Mouse (Mus musculus): ENCODE results near the gene Nup214. TPM values are rescaled to one million over a fixed set of nuclear protein-coding genes. Genes with fewer than 3 reads are reported as not detected.

Gene Nup214
- total RNA-seq, 1 experiment = 74.3 TPM

- Histone ChIP-seq H3K9me3 (ENCODE audit: control insufficient read depth, insufficient read depth, low read depth, low read length) (no peaks in the 10 kb centered on the region), H3K4me3 (ENCODE audit: insufficient read depth in 1 of 2, low read depth in 1 of 2, low read length in 2 of 2, poor library complexity in 1 of 2, severe bottlenecking in 1 of 2) (no peak overlapping the region), H3K27ac (ENCODE audit: insufficient read depth, low read depth, low read length, poor library complexity, severe bottlenecking) (no peak overlapping the region), H3K9ac (ENCODE audit: insufficient read depth, low read depth, low read length, poor library complexity, severe bottlenecking) (no peak overlapping the region), H3K4me1 (ENCODE audit: control insufficient read depth in 2 of 2, insufficient read depth in 2 of 2, low read length in 2 of 2, poor library complexity in 1 of 2) (peaks cover 4 to 29% of the 10 kb centered on the region in 2 experiments; a peak in 2 of 4 replicates), H3K36me3 (ENCODE audit: control insufficient read depth, insufficient read depth, low read length, poor library complexity, severe bottlenecking) (peaks cover 2% of the 10 kb centered on the region; the same call in 1 of the 2 replicates)
- no peak for DNase-seq (ENCODE audit: low read depth, low spot score)
- TF ChIP-seq HCFC1 (IDR thresholded peaks at IDR 0.05; ENCODE audit: borderline replicate concordance, insufficient read depth, low read length) (no peak), CHD2 (IDR thresholded peaks at IDR 0.05; ENCODE audit: low read depth, low read length) (no peak), MAFK (IDR thresholded peaks at IDR 0.05; ENCODE audit: insufficient read depth, low read depth, low read length) (no peak), ZNF384 (IDR thresholded peaks at IDR 0.05; ENCODE audit: low read depth, low read length) (no peak), ZC3H11A (IDR thresholded peaks at IDR 0.05; ENCODE audit: borderline replicate concordance, low read depth, low read length) (no peak)
- in situ Hi-C loops (cut with MboI; ENCODE audit: low sequenced_read_pairs in 2 of 2, unreplicated experiment in 2 of 2) = no loop called here
These were observed 17.0 kb upstream of the Nup214 start for GRCm38 (mm10) chr2:31957211-31957610.

DNA sequence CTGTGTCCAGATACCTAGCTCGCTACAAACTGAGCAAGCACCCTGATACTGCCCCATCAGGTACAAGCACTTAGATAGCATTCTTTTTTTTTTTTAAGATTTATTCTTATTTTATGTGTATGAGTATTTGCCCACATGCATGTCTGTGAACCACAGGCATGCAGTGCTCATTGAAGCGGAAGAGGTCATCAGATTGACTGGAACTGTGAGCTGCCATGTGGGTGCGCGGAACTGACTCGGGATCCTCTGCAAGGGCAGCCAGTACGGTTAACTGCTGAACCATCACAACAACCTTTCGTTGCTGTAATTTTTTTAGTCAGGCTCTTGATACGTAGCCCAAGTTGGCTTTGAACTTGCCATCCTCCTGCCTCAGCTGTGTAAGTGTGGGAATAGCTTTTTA is 13.2 kb upstream of the Nup214 start:
- no peaks in the 10 kb centered on the region for H3K36me3 ChIP-seq (ENCODE audit: control insufficient read depth, insufficient read depth, low read length, poor library complexity, severe bottlenecking)
- H3K9ac ChIP-seq (ENCODE audit: insufficient read depth, low read depth, low read length, poor library complexity, severe bottlenecking) = no peak overlapping the region
- H3K27ac ChIP-seq (ENCODE audit: insufficient read depth, low read depth, low read length, poor library complexity, severe bottlenecking) = no peak overlapping the region
- H3K4me3 ChIP-seq (ENCODE audit: insufficient read depth in 1 of 2, low read depth in 1 of 2, low read length in 2 of 2, poor library complexity in 1 of 2, severe bottlenecking in 1 of 2) = peak overlapping the region in 1 of 2 experiments; percentile 36; a peak in 1 of 4 replicates
- no peaks in the 10 kb centered on the region for H3K9me3 ChIP-seq (ENCODE audit: control insufficient read depth, insufficient read depth, low read depth, low read length)
- TF ChIP-seq HCFC1 (IDR thresholded peaks at IDR 0.05; ENCODE audit: borderline replicate concordance, insufficient read depth, low read length) = no peak
- TF ChIP-seq ZC3H11A (IDR thresholded peaks at IDR 0.05; ENCODE audit: borderline replicate concordance, low read depth, low read length) = no peak
- no peak for TF ChIP-seq ZNF384 (IDR thresholded peaks at IDR 0.05; ENCODE audit: low read depth, low read length)
- no peak for TF ChIP-seq CHD2 (IDR thresholded peaks at IDR 0.05; ENCODE audit: low read depth, low read length)
- no peak for TF ChIP-seq MAFK (IDR thresholded peaks at IDR 0.05; ENCODE audit: insufficient read depth, low read depth, low read length)
- no peak for DNase-seq (ENCODE audit: low read depth, low spot score)
- H3K4me1 ChIP-seq (ENCODE audit: control insufficient read depth in 2 of 2, insufficient read depth in 2 of 2, low read length in 2 of 2, poor library complexity in 1 of 2) = peaks cover 4 to 26% of the 10 kb centered on the region in 2 experiments; a peak in 2 of 4 replicates
- in situ Hi-C loops (cut with MboI; ENCODE audit: low sequenced_read_pairs in 2 of 2, unreplicated experiment in 2 of 2) = no loop called here

DNA sequence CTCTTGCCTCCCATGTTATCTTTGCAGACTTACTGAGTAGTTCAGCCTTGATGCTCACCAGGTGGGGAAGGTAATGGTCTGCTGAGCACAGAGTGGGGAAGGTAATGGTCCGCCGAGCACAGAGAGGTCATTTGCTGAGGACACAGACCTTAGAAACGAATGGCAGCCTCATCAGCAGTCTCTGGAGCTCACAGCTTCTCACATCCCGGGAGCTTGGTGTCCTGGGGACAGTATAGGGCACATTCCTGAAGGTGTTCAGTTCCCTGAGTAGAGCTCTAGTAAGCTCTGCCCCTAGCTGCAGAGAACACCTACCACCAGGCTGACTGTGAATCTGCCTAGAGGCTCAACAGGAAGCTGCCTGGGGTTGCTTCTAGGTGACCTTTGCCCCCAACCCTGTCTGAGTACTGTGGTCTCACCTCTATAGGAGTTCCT is 12.4 kb upstream of the Nup214 start:
- no peak for DNase-seq (ENCODE audit: low read depth, low spot score)
- no peak overlapping the region for H3K4me3 ChIP-seq (ENCODE audit: insufficient read depth in 1 of 2, low read depth in 1 of 2, low read length in 2 of 2, poor library complexity in 1 of 2, severe bottlenecking in 1 of 2)
- peaks cover 4 to 23% of the 10 kb centered on the region in 2 experiments; a peak in 2 of 4 replicates for H3K4me1 ChIP-seq (ENCODE audit: control insufficient read depth in 2 of 2, insufficient read depth in 2 of 2, low read length in 2 of 2, poor library complexity in 1 of 2)
- in situ Hi-C loops (cut with MboI; ENCODE audit: low sequenced_read_pairs in 2 of 2, unreplicated experiment in 2 of 2) = no loop called here
- H3K9me3 ChIP-seq (ENCODE audit: control insufficient read depth, insufficient read depth, low read depth, low read length) = no peaks in the 10 kb centered on the region
- no peak overlapping the region for H3K27ac ChIP-seq (ENCODE audit: insufficient read depth, low read depth, low read length, poor library complexity, severe bottlenecking)
- no peaks in the 10 kb centered on the region for H3K36me3 ChIP-seq (ENCODE audit: control insufficient read depth, insufficient read depth, low read length, poor library complexity, severe bottlenecking)
- H3K9ac ChIP-seq (ENCODE audit: insufficient read depth, low read depth, low read length, poor library complexity, severe bottlenecking) = no peak overlapping the region
- TF ChIP-seq CHD2 (IDR thresholded peaks at IDR 0.05; ENCODE audit: low read depth, low read length) (no peak), HCFC1 (IDR thresholded peaks at IDR 0.05; ENCODE audit: borderline replicate concordance, insufficient read depth, low read length) (no peak), ZNF384 (IDR thresholded peaks at IDR 0.05; ENCODE audit: low read depth, low read length) (no peak), MAFK (IDR thresholded peaks at IDR 0.05; ENCODE audit: insufficient read depth, low read depth, low read length) (no peak), ZC3H11A (IDR thresholded peaks at IDR 0.05; ENCODE audit: borderline replicate concordance, low read depth, low read length) (no peak)

DNA sequence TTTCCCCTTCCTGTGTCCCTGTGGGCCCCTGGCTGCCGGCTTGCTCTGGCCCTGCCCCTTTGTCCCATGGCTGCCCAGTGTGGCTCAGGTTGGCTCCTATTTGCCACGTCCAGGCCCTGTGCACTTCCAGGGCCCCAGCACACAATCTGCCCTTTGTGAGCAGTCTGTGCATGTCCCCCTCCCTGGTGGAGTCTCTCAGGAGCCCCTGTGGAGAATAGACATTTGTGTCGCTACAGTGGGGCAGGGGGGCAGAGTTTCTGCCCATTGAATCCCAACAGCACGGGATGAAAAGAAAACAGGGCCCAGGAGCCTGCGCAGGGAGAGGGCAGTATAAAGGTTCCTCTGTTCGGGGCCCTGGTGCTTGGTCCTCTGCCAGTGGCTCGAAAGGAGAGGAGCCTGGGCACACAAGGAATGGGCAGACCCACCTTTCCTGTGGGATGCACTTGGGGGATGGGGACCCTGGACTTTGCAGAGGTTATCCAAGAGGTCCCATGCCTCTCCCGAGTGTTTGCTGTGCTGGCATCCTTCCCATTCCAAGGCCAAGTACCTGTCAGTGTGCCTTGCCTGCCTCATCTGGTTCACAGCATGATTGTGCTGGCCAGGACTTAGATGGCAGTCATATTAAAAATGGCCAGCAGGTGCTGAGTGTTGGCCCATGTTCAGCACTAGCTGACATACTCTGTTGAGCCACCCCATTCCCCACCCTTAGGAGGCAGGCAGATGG is 11.6 kb upstream of the Nup214 start:
- in situ Hi-C loops (cut with MboI; ENCODE audit: low sequenced_read_pairs in 2 of 2, unreplicated experiment in 2 of 2) = no loop called here
- Histone ChIP-seq H3K9me3 (ENCODE audit: control insufficient read depth, insufficient read depth, low read depth, low read length) (no peaks in the 10 kb centered on the region), H3K36me3 (ENCODE audit: control insufficient read depth, insufficient read depth, low read length, poor library complexity, severe bottlenecking) (no peaks in the 10 kb centered on the region), H3K27ac (ENCODE audit: insufficient read depth, low read depth, low read length, poor library complexity, severe bottlenecking) (no peak overlapping the region), H3K4me1 (ENCODE audit: control insufficient read depth in 2 of 2, insufficient read depth in 2 of 2, low read length in 2 of 2, poor library complexity in 1 of 2) (peaks cover 4 to 19% of the 10 kb centered on the region in 2 experiments; a peak in 2 of 4 replicates), H3K9ac (ENCODE audit: insufficient read depth, low read depth, low read length, poor library complexity, severe bottlenecking) (no peak overlapping the region), H3K4me3 (ENCODE audit: insufficient read depth in 1 of 2, low read depth in 1 of 2, low read length in 2 of 2, poor library complexity in 1 of 2, severe bottlenecking in 1 of 2) (no peak overlapping the region)
- TF ChIP-seq HCFC1 (IDR thresholded peaks at IDR 0.05; ENCODE audit: borderline replicate concordance, insufficient read depth, low read length) = no peak
- TF ChIP-seq ZC3H11A (IDR thresholded peaks at IDR 0.05; ENCODE audit: borderline replicate concordance, low read depth, low read length) = no peak
- no peak for TF ChIP-seq MAFK (IDR thresholded peaks at IDR 0.05; ENCODE audit: insufficient read depth, low read depth, low read length)
- TF ChIP-seq ZNF384 (IDR thresholded peaks at IDR 0.05; ENCODE audit: low read depth, low read length) = no peak
- TF ChIP-seq CHD2 (IDR thresholded peaks at IDR 0.05; ENCODE audit: low read depth, low read length) = no peak
- no peak for DNase-seq (ENCODE audit: low read depth, low spot score)

All from ES-E14 (cell line).